Mouse (Mus musculus) thymus, adult 2 months (tissue): ENCODE measurements at regions not wholly inside any gene's neighbourhood (a gene's known extent, or its start where the extent isn't known, plus 50 kb on each side); places are given as distances from the start of the nearest gene placed in this dataset.

ENCODE experiments used
- CTCF ChIP-seq: fragments of 200-500 bp; IDR thresholded peaks from 2 replicates; pipeline ENCODE4 v1.5.1; 2012; ENCODE audit warnings: mild to moderate bottlenecking, control low read depth, low read length, moderate library complexity, borderline replicate concordance; ENCODE audit not compliant: control insufficient read depth, poor library complexity, insufficient read depth; ENCODE audit errors: extremely low read depth
- POLR2A ChIP-seq: fragments of 200-500 bp; IDR thresholded peaks from 2 replicates; pipeline ENCODE4 v1.6.1; 2012; ENCODE audit warnings: mild to moderate bottlenecking, low read length, control low read depth, moderate library complexity; ENCODE audit not compliant: control insufficient read depth, poor library complexity, insufficient read depth; ENCODE audit errors: extremely low read depth

DNA sequence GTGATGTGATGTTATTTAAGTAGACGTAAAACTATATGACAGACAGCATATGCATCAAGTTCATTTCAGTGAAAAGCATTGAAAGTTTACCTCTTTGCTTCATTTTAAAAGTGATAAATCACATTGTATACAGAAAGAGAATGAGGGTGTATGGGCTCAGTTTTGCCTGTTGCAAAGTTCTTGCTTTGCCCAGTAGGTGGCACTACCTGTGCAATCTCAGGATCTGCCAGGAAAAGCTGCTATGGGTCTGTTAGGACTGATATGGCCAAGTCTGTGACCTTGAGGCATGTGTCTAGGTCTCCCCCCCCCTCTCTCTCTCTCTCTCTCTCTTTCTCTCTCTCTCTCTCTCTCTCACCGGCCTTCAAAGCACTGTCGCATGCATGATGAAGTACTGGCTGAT lies 701.3 kb downstream of the Rab28 start:
- TF ChIP-seq POLR2A (no peak), CTCF (no peak)
